Mouse (Mus musculus): Measurements from ENCODE around the gene Plb1.

The Plb1 gene

DNA sequence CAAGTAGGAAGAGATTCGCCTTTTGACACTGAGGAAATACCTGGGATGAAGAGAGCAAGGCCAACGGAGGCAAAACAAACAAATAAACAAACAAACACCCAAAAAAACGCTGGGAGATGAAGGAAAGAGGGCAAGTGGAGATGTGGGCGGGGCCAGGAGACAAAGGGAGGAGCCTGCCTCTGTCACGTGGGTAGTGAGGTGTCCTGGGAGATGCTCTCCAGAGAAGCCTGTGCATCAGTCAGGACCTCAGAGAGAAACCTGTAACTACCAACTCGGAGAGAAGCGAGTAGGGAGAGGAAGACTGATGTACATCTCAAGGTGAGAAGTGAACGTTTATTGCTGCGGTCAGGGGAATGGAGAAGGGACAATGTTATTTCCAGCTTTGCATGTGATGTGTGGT, at the start of gene Plb1:
Gene Plb1 (plus strand): TSS at position 235 of the 400 bp plus-strand sequence.
- DNase-seq (ENCODE audit: low spot score in 2 of 2): no peak

DNA sequence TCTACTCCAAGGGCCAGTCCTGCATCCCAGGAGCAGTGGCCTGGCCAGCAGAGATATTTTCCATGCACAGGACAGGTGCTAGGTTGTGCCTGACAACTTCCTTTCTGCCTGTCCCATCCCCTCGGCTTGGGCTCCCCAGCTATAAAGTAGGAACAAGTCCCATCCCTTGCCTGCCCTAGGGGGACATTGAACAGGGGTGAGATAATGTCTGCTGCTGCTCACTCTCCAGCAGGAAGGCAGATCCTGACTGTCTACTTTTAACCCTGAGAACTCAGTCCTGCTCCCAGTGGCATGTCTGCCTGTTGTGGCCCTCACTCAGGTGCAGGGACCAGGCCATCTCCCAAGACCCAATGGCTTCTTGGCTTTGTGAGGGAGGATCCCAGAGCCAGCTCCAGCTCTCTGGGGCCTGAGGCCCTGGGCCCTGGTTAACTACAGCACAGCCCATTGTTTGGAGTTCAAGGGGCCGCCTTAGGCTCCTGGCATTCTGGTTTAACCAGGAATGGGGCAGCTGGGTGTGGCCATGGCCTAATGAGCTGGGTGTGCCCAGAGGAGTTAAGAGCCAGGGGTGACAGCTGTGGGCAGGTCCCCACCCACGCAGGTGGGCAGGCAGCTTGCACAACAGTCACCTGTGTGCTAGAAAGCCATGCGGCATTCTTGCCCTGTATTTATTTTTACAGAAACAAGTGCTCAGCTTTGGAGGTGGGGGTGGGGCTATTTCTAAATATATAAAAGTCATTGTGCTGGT, 49.5 kb upstream of the Plb1 start:
- no peak for DNase-seq (ENCODE audit: low spot score in 2 of 2)

DNA sequence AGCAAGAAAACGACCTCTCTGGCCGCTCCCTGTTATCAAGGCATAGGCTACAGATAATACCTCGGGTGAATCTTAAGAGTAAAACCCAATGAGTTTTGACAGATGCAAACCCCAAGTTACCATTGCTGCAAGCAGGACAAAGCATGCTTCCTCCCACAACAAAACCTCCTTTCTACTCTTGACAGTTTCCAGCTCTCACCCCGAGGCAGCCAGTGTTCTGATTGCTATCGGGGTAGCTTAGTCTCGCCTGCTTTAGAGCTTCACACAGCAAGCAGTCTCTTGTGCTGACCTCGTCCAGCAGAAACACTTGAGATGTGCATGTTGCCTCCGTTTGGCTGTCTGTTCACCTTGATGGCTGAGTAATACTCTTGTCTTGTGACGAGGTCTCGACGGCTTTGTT, 44.8 kb upstream of the Plb1 start:
- no peak for DNase-seq (ENCODE audit: low spot score in 2 of 2)

DNA sequence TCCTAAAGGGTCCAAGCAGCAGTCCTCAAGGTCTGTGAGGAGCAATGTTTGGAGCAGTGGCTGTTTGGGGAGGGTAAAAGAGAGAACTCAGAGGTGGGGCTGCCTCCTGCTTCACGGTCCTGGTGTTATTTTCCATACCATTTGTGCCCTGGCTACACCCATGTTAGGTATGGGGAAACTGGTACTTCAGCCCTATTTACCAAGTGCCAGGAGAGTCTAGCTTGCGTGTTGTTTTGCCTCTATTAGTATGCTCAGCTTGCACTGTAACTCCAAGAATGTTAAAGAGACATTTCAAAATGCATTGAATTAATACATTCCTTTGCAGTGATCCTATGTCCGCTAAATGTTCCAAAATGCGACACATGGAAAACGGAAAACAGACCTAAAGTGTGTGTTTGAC, 41.2 kb upstream of the Plb1 start:
- DNase-seq (ENCODE audit: low spot score in 2 of 2): no peak

DNA sequence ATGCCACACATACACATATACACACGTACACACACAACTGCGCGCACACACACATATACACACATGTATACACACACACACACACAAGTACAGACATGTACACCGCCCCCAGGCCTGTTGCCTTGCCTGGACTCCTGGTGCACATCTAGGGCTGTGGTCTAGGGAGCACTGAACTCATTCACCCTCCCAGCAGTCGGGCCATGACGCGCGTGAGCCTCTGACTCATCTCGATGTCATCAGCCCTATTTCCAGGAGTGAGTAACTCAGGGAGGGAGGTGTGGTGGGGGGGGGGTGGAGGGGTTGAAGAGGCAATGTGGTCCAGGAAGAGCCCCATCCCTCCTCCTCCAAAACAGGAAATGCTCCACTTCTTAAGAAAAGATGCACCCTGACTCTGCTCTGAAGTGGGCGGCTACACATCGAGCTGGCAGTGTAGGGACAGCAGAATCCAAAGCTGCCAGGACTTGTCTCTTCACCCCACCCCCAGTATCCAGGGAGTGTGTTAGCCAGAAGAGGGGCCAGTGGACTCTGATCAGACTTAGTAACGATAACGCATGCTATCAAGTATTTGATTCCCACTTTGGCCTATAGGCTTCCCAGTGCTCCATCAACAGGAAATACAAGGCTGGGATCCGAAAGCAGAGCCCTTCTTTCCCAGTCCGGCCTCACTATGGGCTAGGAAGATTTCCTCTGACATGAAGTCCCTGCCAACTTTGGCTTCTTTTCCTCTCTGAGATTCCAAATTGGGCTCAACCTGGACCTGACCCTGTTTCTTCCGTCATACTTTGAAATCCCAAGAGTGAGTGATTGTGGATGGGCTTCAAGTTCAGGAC, 40.3 kb upstream of the Plb1 start:
- no peak for DNase-seq (ENCODE audit: low spot score in 2 of 2)

DNA sequence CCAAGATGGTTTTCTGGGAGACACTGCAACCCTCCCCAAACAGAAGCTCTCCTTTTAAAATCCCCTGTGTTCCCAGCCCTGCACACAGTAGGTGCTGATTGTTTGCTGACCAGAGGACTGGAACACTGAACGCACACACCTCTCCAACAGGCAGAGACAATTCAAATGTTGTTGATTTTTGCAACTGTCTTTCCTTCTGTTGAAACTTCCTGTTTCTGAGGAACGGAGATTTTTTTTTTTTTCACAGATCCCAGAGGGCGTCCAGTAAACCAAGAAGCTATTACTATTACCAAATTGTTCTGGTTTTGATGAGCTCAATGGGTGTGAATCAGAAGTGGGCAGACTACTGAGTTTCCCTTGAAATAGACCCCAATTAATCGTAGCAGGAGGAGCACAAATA, 38.3 kb upstream of the Plb1 start:
- DNase-seq (ENCODE audit: low spot score in 2 of 2): no peak

DNA sequence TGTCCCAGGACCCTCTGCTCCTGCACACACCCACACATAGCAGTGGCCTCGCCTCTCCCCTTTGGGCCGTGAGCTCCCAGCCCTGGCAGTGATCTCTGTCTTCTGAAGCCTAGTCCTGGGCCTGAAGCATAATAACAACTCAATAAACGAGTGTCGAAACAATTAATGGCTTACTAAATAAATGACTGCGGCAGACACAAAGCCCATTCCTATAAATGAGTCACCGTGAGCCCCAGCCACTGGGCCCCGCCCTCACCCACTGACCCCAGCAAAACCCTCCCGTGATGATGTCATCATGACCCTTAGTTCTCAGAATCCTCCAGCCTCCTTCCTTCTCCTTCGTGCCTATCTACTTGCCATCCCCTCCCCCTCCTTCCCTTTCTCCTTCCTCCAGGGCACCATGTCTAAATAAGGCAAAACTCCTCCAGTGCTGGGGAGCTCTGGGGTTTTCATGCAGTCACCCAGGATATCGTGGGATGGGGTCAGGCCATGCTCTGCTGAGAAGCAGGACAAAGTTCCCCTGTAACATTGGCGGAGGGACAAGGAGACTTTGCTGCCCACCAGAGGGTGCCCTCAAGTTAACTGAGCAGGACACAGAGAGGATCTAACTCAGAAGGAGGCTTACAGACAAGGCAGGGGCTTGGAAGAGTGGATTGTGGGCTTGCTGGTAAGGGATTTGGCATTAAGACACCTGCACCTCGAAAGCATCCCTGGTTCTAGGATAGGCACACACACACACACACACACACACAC, 36.5 kb upstream of the Plb1 start:
- DNase-seq (ENCODE audit: low spot score in 2 of 2): no peak

DNA sequence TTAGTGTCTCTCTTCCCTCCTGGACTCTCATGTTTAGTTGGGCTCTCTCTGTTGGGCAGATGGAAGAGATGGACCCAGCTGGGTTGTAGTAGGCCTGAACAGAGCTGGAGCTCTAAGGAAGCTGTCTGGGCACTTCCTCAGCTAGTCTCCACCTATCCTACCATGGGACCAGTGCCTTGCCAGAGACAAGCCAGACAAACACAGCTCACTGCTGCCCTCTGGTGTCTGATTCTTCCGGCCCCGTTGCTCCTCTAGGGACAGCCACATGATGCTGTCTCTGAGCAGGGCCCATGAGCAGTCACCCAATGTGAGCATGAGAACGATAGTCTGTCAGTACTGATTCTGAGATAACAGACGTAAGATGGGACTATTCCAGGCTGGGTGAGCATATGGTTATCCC, 34.8 kb upstream of the Plb1 start:
- DNase-seq (ENCODE audit: low spot score in 2 of 2): peak; percentile 73 to 76

DNA sequence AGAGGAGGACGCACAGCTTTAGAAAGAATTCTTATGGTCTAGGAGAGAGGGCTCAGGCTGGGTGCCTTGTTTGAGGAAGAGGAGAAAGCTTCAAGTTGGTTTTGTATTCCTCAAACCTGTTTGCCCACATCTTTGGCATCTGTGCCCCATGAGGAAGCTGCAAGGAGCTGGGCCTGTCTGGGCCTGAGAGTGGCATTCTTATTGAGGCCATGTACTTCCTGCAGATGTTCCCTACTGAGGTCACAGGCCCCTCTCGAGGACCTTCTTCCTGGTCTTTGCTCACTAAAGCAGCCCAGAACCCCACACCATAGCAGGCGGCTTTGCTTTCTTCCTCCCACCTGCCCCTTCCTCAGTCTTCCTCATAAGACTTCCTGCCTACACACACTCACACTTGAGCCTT, 33.4 kb upstream of the Plb1 start:
- no peak for DNase-seq (ENCODE audit: low spot score in 2 of 2)

DNA sequence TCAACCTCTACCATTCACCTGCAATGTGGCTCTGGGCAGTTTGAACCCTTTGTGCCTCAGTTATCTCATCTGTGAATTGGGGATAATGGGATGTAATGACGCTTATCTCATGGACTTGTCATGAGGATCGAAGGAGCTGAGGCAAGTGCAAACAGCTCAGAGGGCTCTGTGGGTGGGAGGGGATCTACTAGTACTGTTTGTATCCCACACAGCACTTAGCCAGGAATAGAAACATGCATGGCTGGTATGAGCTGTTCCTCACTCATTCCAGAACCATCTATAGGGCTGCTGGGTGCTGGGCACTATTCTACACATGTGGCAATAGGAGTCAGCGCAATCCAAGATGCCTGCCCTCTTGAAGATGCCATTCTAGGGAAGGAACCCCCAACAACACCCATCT, 32.9 kb upstream of the Plb1 start:
- DNase-seq (ENCODE audit: low spot score in 2 of 2): no peak

DNA sequence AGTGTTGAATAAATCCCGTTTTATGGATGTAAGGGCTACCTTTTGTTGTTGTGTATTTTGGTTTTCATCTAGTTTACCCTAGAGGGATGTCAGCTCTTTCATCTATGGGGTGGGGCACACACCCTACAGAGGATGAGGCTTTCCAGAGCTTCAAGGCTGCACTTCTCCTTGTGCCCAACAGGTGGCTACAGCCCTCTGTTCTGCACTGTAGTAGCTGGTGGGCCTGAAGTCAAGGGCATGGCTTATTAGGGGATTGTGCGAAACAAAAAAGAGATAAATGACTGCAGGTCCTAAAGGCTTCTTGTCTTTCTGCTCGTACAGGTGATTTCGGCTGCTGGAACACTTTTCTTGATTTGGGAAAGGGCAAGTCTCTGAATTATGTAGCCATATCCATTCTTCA, 27.9 kb upstream of the Plb1 start:
- no peak for DNase-seq (ENCODE audit: low spot score in 2 of 2)

DNA sequence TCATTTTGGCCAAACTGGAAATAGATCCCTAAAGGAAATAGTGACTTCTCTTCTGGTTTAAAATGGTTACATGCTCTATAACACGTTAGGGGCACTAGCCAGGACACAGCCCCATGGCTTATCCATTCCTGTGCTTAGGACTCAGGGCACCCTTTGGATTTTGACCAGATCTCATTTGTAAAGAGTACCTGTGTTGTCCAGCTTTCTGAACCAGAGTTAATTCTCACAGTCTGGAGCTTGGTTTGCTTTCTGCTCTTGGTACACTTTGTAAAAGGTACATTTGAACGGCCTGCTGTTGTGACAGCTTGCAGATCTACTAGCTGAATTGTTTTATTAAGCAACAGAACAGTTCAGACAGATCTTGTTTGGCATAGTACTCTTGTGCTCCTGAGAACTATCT, 25.8 kb upstream of the Plb1 start:
- no peak for DNase-seq (ENCODE audit: low spot score in 2 of 2)

DNA sequence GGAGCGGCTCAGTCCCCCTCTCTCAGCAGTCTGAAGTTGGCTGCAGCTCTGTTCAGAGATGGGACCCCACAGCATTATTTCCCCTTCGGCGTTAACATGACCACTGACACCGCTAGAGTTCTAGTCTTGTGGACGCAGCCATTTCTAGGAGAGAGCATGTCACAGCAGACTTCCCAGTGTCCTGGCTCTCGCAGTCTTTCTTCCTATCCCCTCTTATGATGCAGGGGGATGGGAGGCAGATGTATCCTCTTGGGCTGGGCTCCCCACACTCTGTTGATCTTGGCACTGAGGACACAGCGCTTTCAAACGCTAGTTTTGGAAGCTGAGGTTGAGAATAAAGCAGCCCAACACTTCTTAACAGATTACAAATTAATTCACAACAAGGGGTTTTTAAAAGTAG, 24.0 kb upstream of the Plb1 start:
- DNase-seq (ENCODE audit: low spot score in 2 of 2): no peak

DNA sequence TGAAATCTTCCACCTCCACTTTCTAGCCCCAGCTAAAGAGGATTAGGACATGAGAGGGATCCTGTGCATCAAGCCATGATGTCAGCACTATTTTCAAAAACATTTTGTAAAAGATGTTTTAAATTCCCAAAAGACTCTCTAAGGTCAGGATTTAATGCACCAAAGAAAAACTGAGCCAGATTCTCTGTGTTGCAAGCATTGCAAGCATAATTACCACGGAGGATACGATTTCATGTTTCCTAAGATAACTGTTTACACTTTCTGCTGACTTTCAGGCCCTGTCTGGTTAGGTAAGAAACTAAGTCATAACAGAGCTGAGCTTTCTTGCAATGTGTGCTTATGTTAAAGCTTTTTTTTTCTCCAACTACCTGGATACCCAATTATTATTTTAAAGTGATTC, 21.5 kb upstream of the Plb1 start:
- no peak for DNase-seq (ENCODE audit: low spot score in 2 of 2)

DNA sequence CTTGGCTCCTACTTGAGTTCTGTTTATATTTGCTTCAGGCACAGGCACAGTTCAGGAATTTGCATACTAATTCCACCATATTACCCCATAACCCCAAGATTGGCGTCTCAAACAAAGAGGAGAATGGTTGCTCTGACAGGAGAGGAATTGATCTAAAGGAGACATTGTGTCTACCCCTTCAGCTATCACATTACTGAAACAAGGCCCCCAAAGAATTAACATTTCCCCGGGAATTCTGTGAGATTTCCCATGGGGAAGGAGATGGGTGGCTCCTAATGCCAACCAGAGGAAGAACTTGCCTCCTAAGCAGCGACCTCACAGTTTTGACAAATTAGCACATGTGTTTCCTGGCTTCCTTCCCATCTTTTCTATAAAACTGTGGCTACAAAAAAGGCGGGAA, 18.8 kb upstream of the Plb1 start:
- DNase-seq (ENCODE audit: low spot score in 2 of 2): no peak

DNA sequence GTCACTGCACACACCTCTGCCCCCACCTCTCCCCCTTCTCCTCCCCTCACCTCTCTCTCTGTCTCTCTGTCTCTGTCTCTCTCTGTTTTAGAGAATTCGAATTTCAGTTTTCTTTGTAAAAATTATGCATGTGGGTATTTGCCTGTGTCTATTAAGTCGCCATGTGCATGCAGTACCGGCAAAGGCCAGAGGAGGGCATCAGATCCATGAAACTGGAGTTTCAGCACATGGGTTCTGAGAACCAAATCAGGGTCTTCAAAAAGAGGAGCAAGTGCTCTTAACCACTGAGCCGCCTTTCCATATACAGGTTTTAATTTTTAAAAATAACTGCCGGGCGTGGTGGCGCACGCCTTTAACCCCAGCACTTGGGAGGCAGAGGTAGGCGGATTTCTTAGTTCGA, 17.0 kb upstream of the Plb1 start:
- DNase-seq (ENCODE audit: low spot score in 2 of 2): peak; percentile 19 to 31

DNA sequence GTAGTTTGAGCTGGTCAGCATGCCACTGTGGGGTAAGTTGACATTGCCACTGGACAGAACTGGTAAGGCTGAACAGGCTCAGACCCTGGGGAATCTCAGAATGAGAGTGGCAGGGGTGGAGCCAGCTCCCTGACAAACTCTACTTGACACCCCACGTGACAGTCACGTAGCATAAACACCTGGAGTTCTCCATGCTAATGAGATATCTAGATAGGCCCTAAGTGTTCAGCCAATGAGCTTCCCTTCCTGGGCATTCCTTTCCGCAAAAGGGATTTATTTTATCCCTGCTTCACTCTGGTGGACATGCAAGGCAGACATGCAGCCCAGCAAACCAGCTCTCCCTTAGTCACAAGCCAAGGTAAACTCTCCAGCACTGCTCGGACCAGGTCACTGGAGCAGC, 16.0 kb upstream of the Plb1 start:
- DNase-seq (ENCODE audit: low spot score in 2 of 2): no peak

DNA sequence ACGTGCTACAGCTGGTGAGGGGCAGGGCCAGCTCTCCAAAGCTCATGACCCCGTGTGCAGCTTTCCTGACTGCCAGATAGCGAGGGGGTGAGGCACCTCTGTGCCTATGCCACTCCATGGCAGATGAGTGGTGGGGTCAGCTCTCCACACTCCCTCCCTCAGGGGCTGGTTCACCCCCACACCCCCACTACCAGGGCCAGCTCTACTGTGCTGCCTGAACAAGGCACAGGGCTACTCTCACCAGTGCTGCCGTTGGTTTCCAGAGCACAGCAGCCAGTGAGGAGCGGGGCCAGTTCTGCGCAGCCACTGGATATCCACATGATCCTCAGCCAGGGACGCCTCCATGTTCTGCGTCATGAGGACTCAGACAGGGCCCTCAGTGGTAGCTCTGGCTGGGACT, 15.0 kb upstream of the Plb1 start:
- no peak for DNase-seq (ENCODE audit: low spot score in 2 of 2)

DNA sequence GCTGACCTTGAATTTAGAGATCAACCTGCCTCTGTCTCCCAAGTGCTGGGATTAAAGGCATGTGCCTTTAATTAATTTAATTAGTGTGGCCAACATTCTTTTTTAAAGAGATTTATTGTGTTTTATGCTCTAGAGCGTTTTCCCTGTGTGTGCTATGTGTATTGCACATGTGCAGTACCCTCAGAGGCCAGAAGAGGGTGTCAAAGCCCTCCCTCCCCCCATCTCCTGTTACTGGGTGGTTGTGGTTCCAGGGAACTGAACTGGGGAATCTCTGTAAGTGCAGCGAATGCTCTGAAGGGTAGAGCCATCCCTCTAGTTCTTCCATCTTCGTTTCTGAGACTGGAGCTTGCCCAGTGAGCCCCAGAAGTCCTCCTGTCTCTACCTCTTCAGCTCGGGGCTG, 2.1 kb upstream of the Plb1 start:
- DNase-seq (ENCODE audit: low spot score in 2 of 2): no peak

DNA sequence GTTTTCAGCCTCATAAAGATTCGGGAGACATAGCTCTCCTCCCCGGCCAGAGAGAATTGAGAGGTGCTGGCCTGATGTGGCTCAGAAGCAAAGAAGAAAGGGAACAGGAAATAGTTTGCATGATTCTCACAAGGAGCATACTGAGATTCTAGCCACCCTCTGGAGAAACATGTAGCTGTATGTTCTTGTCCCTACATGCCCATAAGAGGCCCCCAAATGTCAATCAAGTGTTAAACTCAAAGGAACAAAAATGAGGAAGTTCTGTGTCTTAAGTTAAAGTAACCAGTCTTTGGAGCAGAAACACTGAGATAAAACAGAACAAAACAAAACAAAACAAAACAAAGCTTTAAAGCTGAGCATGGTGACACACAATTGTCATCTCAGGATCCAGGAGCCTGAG, 6.8 kb downstream of the Plb1 start:
- peak; percentile 5 to 9 for DNase-seq (ENCODE audit: low spot score in 2 of 2)

DNA sequence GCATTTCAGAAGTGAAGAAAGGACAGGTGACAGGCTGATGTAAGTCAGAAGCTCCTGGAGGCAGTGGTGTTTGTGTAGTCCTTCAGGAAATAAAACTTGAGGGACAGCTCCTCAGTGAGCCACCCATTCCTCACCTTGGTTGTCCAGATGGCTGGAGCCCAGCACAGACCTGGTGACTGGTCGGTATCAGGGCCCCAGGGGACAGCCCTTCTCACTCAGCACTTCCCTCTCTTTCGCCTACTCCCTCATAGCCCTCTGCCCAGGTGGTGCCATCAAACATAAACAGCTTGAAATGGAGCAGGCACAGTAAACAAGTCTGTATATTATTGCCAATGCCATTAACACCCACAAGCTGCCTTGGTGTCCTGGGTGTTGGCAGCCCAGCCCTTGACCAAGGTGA, 8.2 kb downstream of the Plb1 start:
- DNase-seq (ENCODE audit: low spot score in 2 of 2): no peak

DNA sequence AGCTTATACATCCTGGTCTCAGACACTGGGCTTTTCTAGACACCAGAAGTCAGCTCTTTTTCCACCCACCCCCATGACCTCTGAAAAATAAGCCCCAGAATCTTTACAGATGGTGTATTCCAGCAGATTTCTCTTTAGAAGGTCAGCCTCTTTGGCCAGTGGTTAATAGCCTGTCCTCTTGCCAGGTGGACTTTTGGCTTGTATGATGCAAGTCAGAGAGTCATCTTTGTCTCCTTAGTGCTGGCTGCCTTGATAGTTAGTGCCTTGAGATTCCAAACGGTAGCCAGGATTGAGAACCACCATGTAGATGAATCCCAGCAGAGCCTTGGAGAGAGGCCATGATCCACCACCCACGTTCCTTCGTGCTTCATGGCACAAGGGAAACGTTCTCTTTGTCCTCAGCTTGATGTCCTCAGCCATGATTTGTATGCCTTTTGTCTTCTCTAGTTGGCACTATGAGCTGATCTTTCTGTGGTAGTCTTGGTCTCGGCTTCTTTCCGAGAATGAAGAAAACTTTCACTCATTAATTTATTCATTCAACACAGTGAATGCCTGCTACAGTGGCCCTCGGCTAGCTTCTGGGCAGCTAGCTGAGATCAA, 10.9 kb downstream of the Plb1 start:
- no peak for DNase-seq (ENCODE audit: low spot score in 2 of 2)

Data from spleen, postnatal 36 days (tissue).